Mouse (Mus musculus): Measurements from ENCODE around the gene Fbxo42.

Fbxo42 gene

GRCm38 (mm10) chr4:141178500-141178899 lies 30.8 kb downstream of the Fbxo42 start:
- no peak for DNase-seq

- no peak for DNase-seq
Observed at GRCm38 (mm10) chr4:141180831-141181230, 33.1 kb downstream of the Fbxo42 start.

GRCm38 (mm10) chr4:141181981-141182380 lies 34.3 kb downstream of the Fbxo42 start:
- no peak for DNase-seq

- no peak for DNase-seq
Observed at GRCm38 (mm10) chr4:141183932-141184331, 36.2 kb downstream of the Fbxo42 start.

- DNase-seq, result no peak
Observed at GRCm38 (mm10) chr4:141184426-141184825, 36.7 kb downstream of the Fbxo42 start.

GRCm38 (mm10) chr4:141186923-141187836 lies 39.5 kb downstream of the Fbxo42 start:
- DNase-seq, result no peak

- no peak for DNase-seq
Observed at GRCm38 (mm10) chr4:141191294-141191693, 43.6 kb downstream of the Fbxo42 start.

- no peak for DNase-seq
Observed at GRCm38 (mm10) chr4:141194553-141194952, 46.8 kb downstream of the Fbxo42 start.

- no peak for DNase-seq
Observed at GRCm38 (mm10) chr4:141196981-141197685, 49.4 kb downstream of the Fbxo42 start.

- no peak for DNase-seq
Observed at GRCm38 (mm10) chr4:141197686-141198035, 49.9 kb downstream of the Fbxo42 start.

GRCm38 (mm10) chr4:141200906-141201305 lies 53.2 kb downstream of the Fbxo42 start:
- DNase-seq, result peak; percentile 28

GRCm38 (mm10) chr4:141202192-141202591 lies 54.5 kb downstream of the Fbxo42 start:
- no peak for DNase-seq

- DNase-seq, result no peak
Observed at GRCm38 (mm10) chr4:141204580-141205061, 56.9 kb downstream of the Fbxo42 start.

GRCm38 (mm10) chr4:141207081-141207480 lies 59.4 kb downstream of the Fbxo42 start:
- peak; percentile 43 for DNase-seq

GRCm38 (mm10) chr4:141210524-141211219 lies 63.0 kb downstream of the Fbxo42 start:
- peak; percentile 20 for DNase-seq

GRCm38 (mm10) chr4:141211646-141212045 lies 63.9 kb downstream of the Fbxo42 start:
- no peak for DNase-seq

GRCm38 (mm10) chr4:141212892-141213291 lies 65.2 kb downstream of the Fbxo42 start:
- DNase-seq, result no peak

- DNase-seq, result no peak
Observed at GRCm38 (mm10) chr4:141213342-141213741, 65.6 kb downstream of the Fbxo42 start.

- peak; percentile 97 for DNase-seq
Observed at GRCm38 (mm10) chr4:141213770-141214336, 66.1 kb downstream of the Fbxo42 start, which contains the start of gene Rsg1. TSS of gene Rsg1 (plus strand) at chr4:141213956.

- DNase-seq, result peak; percentile 21
Observed at GRCm38 (mm10) chr4:141214337-141214851, 66.7 kb downstream of the Fbxo42 start.

GRCm38 (mm10) chr4:141219583-141220213 lies 72.0 kb downstream of the Fbxo42 start:
- no peak for DNase-seq

- DNase-seq, result no peak
Observed at GRCm38 (mm10) chr4:141221848-141222247, 74.1 kb downstream of the Fbxo42 start.

Data from kidney, adult 18-20 months (tissue).